Mouse (Mus musculus) stomach, postnatal 0 days (tissue): ENCODE measurements around the gene D430019H16Rik. TPM values are rescaled to one million over a fixed set of nuclear protein-coding genes. Genes with fewer than 3 reads are reported as not detected.
A peak's percentile ranks its signal among the peaks of the same experiment; 100 is the strongest.

Experiments
- ATAC-seq: fragments of 200-750 bp; cut with Nextera tagmentation; 2 replicates; pipeline ENCODE4 v1.8.0; 2017; ENCODE audit not compliant: low FRiP score, low TSS enrichment
- DNase-seq: peaks from one replicate; pipeline ENCODE4 v3.0.0-alpha.2; 2016; ENCODE audit warnings: low spot score
- H3K27ac ChIP-seq: fragments of 300-500 bp; sonication (generic); replicated peaks from 2 replicates; pipeline ENCODE4 v1.5.1; 2014; ENCODE audit warnings: mild to moderate bottlenecking, control low read depth
- H3K27me3 ChIP-seq: fragments of 300-500 bp; sonication (generic); 2 replicates; pipeline ENCODE4 v1.6.1; 2014; ENCODE audit warnings: low read length; ENCODE audit not compliant: control insufficient read depth, insufficient read depth
- H3K36me3 ChIP-seq: fragments of 300-500 bp; sonication (generic); 2 replicates; pipeline ENCODE4 v1.6.1; 2014; ENCODE audit warnings: low read length, mixed read lengths; ENCODE audit not compliant: control insufficient read depth, insufficient read depth
- H3K4me1 ChIP-seq: fragments of 300-500 bp; sonication (generic); replicated peaks from 2 replicates; pipeline ENCODE4 v1.6.1; 2014; ENCODE audit warnings: antibody characterized with exemption; ENCODE audit not compliant: control insufficient read depth, insufficient read depth
- H3K4me2 ChIP-seq: fragments of 300-500 bp; sonication (generic); replicated peaks from 2 replicates; pipeline ENCODE4 v1.6.1; 2014; ENCODE audit warnings: low read depth, mild to moderate bottlenecking, control low read depth, moderate library complexity
- H3K4me3 ChIP-seq: fragments of 300-500 bp; sonication (generic); 2 replicates; pipeline ENCODE4 v1.5.1; 2014; ENCODE audit warnings: low read depth, low read length, control low read depth
- H3K9ac ChIP-seq: fragments of 300-500 bp; sonication (generic); 2 replicates; pipeline ENCODE4 v1.6.1; 2014; ENCODE audit warnings: mild to moderate bottlenecking, low read length, control low read depth, mixed read lengths
- H3K9me3 ChIP-seq: fragments of 300-500 bp; sonication (generic); 2 replicates; pipeline ENCODE4 v1.6.1; 2016; ENCODE audit warnings: low read length; ENCODE audit not compliant: control insufficient read depth
- CTCF ChIP-seq: IDR thresholded peaks from 2 replicates; pipeline ENCODE4 v1.5.1; 2016; ENCODE audit warnings: antibody characterized with exemption, low read depth, mild to moderate bottlenecking, moderate library complexity
- EP300 ChIP-seq: optimal IDR thresholded peaks from 2 replicates; pipeline ENCODE3; 2016; ENCODE audit warnings: antibody characterized with exemption
- WGBS: fragments of 180-500 bp; shearing (Covaris S2); extraction: QIAGEN DNeasy Blood & Tissue Kit; methylation state at CpG from one replicate; pipeline ENCODE4 v1.1.7; 2014; 5-methylcytosine and 5-hydroxymethylcytosine counted together
- polyA plus RNA-seq: library from polyadenylated mRNA; unstranded; fragments of >200 nt; fragmentation: Nextera tagmentation; extraction: Ambion mirVana; gene quantifications from 2 replicates; pipeline ENCODE4 v1.2.1, GENCODE M21; 2015

Gene D430019H16Rik
- polyA plus RNA-seq, 1 experiment from 2014 or later, result 0.55 TPM

GRCm38 (mm10) chr12:105475230-105475911 lies 21.7 kb downstream of the D430019H16Rik start:
- no peaks in the 10 kb centered on the region for H3K9me3 ChIP-seq
- DNase-seq (no peak), ATAC-seq (no peak)
- H3K4me2 ChIP-seq, result no peak overlapping the region
- WGBS, result 61% methylated on average over 12 of the region's 12 CpGs
- no peak overlapping the region for H3K9ac ChIP-seq
- no peaks in the 10 kb centered on the region for H3K36me3 ChIP-seq
- no peak overlapping the region for H3K27ac ChIP-seq
- H3K27me3 ChIP-seq, result no peaks in the 10 kb centered on the region
- no peaks in the 10 kb centered on the region for H3K4me1 ChIP-seq
- H3K4me3 ChIP-seq, result no peak overlapping the region
- no peak for TF ChIP-seq EP300
- TF ChIP-seq CTCF, result no peak

- TF ChIP-seq CTCF (peak; percentile 86), EP300 (no peak)
- Histone ChIP-seq H3K27ac (no peak overlapping the region), H3K9ac (no peak overlapping the region), H3K36me3 (no peaks in the 10 kb centered on the region), H3K27me3 (no peaks in the 10 kb centered on the region), H3K9me3 (no peaks in the 10 kb centered on the region), H3K4me2 (no peak overlapping the region), H3K4me3 (no peak overlapping the region), H3K4me1 (no peaks in the 10 kb centered on the region)
- DNase-seq (peak; percentile 64), ATAC-seq (peak; percentile 14; the same call in 1 of the 2 replicates)
- WGBS, result 46% methylated on average over 9 of the region's 9 CpGs
Measured at GRCm38 (mm10) chr12:105476453-105476852, 22.8 kb downstream of the D430019H16Rik start.

DNA sequence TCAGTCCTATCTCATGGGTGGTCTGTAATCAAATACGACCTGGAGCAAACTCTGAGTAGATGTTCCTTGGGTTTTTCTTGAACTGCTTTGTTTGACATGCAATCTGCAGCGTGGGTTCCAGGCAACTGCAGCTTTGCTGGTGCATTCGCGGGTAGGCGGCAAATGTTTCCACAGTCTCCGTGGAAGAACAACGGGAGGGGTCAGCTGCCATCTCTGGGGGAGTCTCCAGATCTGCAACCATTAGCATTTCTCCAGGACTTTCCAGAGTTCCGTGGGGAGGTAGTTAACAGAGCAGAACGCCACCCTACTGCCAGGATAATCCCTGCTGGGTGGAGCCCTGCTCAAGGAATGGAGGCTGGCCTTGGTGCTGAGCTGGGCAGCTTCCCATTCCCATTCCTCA lies 23.3 kb downstream of the D430019H16Rik start:
- no peak overlapping the region for H3K4me3 ChIP-seq
- no peak for TF ChIP-seq CTCF
- no peak for TF ChIP-seq EP300
- H3K27me3 ChIP-seq, result no peaks in the 10 kb centered on the region
- WGBS, result 61% methylated on average over 9 of the region's 9 CpGs
- H3K27ac ChIP-seq, result no peak overlapping the region
- 0 out of 2 replicates have a peak, but pooled peaks have one; percentile 11 for ATAC-seq
- H3K36me3 ChIP-seq, result no peaks in the 10 kb centered on the region
- no peaks in the 10 kb centered on the region for H3K9me3 ChIP-seq
- no peak overlapping the region for H3K4me2 ChIP-seq
- H3K9ac ChIP-seq, result no peak overlapping the region
- no peak for DNase-seq
- H3K4me1 ChIP-seq, result no peaks in the 10 kb centered on the region

DNA sequence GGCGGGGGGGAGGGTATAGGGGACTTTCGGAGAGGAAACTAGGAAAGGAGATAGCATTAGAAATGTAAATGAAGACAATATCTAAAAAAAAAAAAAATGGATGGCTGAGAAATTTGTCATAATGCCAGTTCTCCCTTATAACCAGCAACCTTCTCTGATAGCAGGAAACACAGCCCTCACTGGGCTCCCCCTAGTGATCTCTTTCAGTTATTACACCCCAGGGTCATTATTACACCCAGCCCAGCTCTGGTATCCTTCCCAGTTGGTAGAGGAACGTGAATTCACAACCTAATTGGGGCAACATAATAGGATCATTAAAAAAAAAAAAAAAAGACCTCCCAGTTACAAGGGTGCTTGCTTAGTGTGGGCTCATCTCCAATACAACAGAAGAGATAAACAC lies 29.8 kb downstream of the D430019H16Rik start:
- Histone ChIP-seq H3K4me1 (no peaks in the 10 kb centered on the region), H3K36me3 (no peaks in the 10 kb centered on the region), H3K9me3 (no peaks in the 10 kb centered on the region), H3K4me3 (no peak overlapping the region), H3K27ac (no peak overlapping the region), H3K27me3 (no peaks in the 10 kb centered on the region), H3K9ac (no peak overlapping the region), H3K4me2 (no peak overlapping the region)
- ATAC-seq (no peak), DNase-seq (no peak)
- WGBS, result 45% methylated on average over 2 of the region's 3 CpGs
- TF ChIP-seq CTCF, result peak; percentile 81
- TF ChIP-seq EP300, result no peak

DNA sequence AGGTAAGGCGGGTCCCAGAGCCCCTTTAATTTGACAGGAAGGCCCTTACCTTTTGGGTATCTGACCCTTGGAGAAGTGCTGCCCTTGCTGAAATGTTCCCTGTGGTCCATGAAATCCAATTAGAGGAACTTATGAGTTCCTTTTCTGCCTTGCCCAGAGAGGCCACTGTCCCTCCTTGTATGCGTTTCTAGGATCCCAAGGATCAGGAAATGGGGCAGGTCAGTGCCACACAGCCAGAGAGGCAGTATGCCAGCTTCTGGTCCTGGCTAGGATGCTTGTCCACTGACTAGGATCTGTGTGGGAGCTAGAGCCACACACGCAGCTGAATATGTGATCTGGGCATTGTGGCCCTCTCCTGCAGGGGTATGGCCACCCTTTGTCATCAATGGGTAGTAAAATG lies 36.6 kb downstream of the D430019H16Rik start:
- no peaks in the 10 kb centered on the region for H3K36me3 ChIP-seq
- H3K9me3 ChIP-seq, result no peaks in the 10 kb centered on the region
- H3K4me2 ChIP-seq, result no peak overlapping the region
- 66% methylated on average over 3 of the region's 3 CpGs for WGBS
- no peaks in the 10 kb centered on the region for H3K27me3 ChIP-seq
- H3K4me1 ChIP-seq, result no peaks in the 10 kb centered on the region
- ATAC-seq (no peak), DNase-seq (no peak)
- no peak overlapping the region for H3K4me3 ChIP-seq
- no peak overlapping the region for H3K9ac ChIP-seq
- no peak for TF ChIP-seq EP300
- no peak for TF ChIP-seq CTCF
- no peak overlapping the region for H3K27ac ChIP-seq

GRCm38 (mm10) chr12:105490794-105491193 lies 37.1 kb downstream of the D430019H16Rik start:
- no peaks in the 10 kb centered on the region for H3K4me1 ChIP-seq
- H3K9ac ChIP-seq, result no peak overlapping the region
- 89% methylated on average over 6 of the region's 6 CpGs for WGBS
- no peaks in the 10 kb centered on the region for H3K9me3 ChIP-seq
- H3K36me3 ChIP-seq, result no peaks in the 10 kb centered on the region
- no peak overlapping the region for H3K4me3 ChIP-seq
- ATAC-seq (no peak), DNase-seq (no peak)
- no peaks in the 10 kb centered on the region for H3K27me3 ChIP-seq
- TF ChIP-seq EP300, result no peak
- no peak for TF ChIP-seq CTCF
- H3K4me2 ChIP-seq, result no peak overlapping the region
- H3K27ac ChIP-seq, result no peak overlapping the region
